Mouse (Mus musculus): ENCODE results near the gene Ccdc127. TPM values are rescaled to one million over a fixed set of nuclear protein-coding genes. Genes with fewer than 3 reads are reported as not detected.

Gene Ccdc127
- polyA plus RNA-seq, 1 experiment: 27.2 TPM

- TF ChIP-seq MYOG (IDR thresholded peaks at IDR 0.05; ENCODE audit: control insufficient read depth, extremely low read depth, insufficient read length) (no peak), MYOD1 (IDR thresholded peaks at IDR 0.05; ENCODE audit: control insufficient read depth, insufficient read length, low read depth) (no peak), CEBPB (IDR thresholded peaks at IDR 0.05; ENCODE audit: low read depth) (no peak)
- Histone ChIP-seq H3K79me3 (ENCODE audit: low read depth) (no peaks in the 10 kb centered on the region), H3K27me3 (ENCODE audit: control insufficient read depth, insufficient read depth, insufficient read length) (no peaks in the 10 kb centered on the region), H3K4me3 (ENCODE audit: insufficient read depth, poor library complexity, severe bottlenecking) (no peak overlapping the region), H3K36me3 (ENCODE audit: control insufficient read depth, insufficient read depth) (peaks cover 87% of the 10 kb centered on the region), H3K79me2 (ENCODE audit: control insufficient read depth, insufficient read depth) (no peaks in the 10 kb centered on the region), H3ac (ENCODE audit: control insufficient read depth, insufficient read length, low read depth) (no peak overlapping the region)
Observed at GRCm38 (mm10) chr13:74305780-74306179, 44.3 kb upstream of the Ccdc127 start.

- H3K27me3 ChIP-seq (ENCODE audit: control insufficient read depth, insufficient read depth, insufficient read length): no peaks in the 10 kb centered on the region
- H3K79me3 ChIP-seq (ENCODE audit: low read depth): peaks cover 29% of the 10 kb centered on the region
- TF ChIP-seq FOSL1 (IDR thresholded peaks at IDR 0.05; ENCODE audit: insufficient read depth, low read length, poor library complexity, severe bottlenecking) (no peak), CTCF (IDR thresholded peaks at IDR 0.05; ENCODE audit: control insufficient read depth, insufficient read depth, insufficient read length) (no peak), MAX (IDR thresholded peaks at IDR 0.05) (no peak), MYOD1 (IDR thresholded peaks at IDR 0.05; ENCODE audit: control insufficient read depth, insufficient read length, low read depth) (no peak), USF1 (IDR thresholded peaks at IDR 0.05; ENCODE audit: low read depth) (no peak), CEBPB (IDR thresholded peaks at IDR 0.05; ENCODE audit: low read depth) (no peak), MYOG (IDR thresholded peaks at IDR 0.05; ENCODE audit: control insufficient read depth, extremely low read depth, insufficient read length) (no peak)
- H3K36me3 ChIP-seq (ENCODE audit: control insufficient read depth, insufficient read depth): peaks cover 32% of the 10 kb centered on the region
- H3ac ChIP-seq (ENCODE audit: control insufficient read depth, insufficient read length, low read depth): no peak overlapping the region
- no peak overlapping the region for H3K4me3 ChIP-seq (ENCODE audit: insufficient read depth, poor library complexity, severe bottlenecking)
- H3K79me2 ChIP-seq (ENCODE audit: control insufficient read depth, insufficient read depth): peaks cover 47% of the 10 kb centered on the region
Observed at GRCm38 (mm10) chr13:74314616-74315015, 35.5 kb upstream of the Ccdc127 start.

GRCm38 (mm10) chr13:74316386-74316785 lies 33.7 kb upstream of the Ccdc127 start:
- peak overlapping the region; percentile 90 for H3K4me3 ChIP-seq (ENCODE audit: insufficient read depth, poor library complexity, severe bottlenecking)
- TF ChIP-seq MAX (IDR thresholded peaks at IDR 0.05): no peak
- TF ChIP-seq CTCF (IDR thresholded peaks at IDR 0.05; ENCODE audit: control insufficient read depth, insufficient read depth, insufficient read length): no peak
- no peak for TF ChIP-seq CEBPB (IDR thresholded peaks at IDR 0.05; ENCODE audit: low read depth)
- TF ChIP-seq FOSL1 (IDR thresholded peaks at IDR 0.05; ENCODE audit: insufficient read depth, low read length, poor library complexity, severe bottlenecking): no peak
- no peak for TF ChIP-seq USF1 (IDR thresholded peaks at IDR 0.05; ENCODE audit: low read depth)
- TF ChIP-seq MYOD1 (IDR thresholded peaks at IDR 0.05; ENCODE audit: control insufficient read depth, insufficient read length, low read depth): no peak
- no peak for TF ChIP-seq MYOG (IDR thresholded peaks at IDR 0.05; ENCODE audit: control insufficient read depth, extremely low read depth, insufficient read length)
- no peaks in the 10 kb centered on the region for H3K27me3 ChIP-seq (ENCODE audit: control insufficient read depth, insufficient read depth, insufficient read length)
- peaks cover 47% of the 10 kb centered on the region for H3K79me2 ChIP-seq (ENCODE audit: control insufficient read depth, insufficient read depth)
- H3ac ChIP-seq (ENCODE audit: control insufficient read depth, insufficient read length, low read depth): peak overlapping the region; percentile 97
- H3K36me3 ChIP-seq (ENCODE audit: control insufficient read depth, insufficient read depth): peaks cover 35% of the 10 kb centered on the region
- H3K79me3 ChIP-seq (ENCODE audit: low read depth): peaks cover 29% of the 10 kb centered on the region

GRCm38 (mm10) chr13:74316789-74317169 lies 33.3 kb upstream of the Ccdc127 start:
- TF ChIP-seq MYOG (IDR thresholded peaks at IDR 0.05; ENCODE audit: control insufficient read depth, extremely low read depth, insufficient read length) (no peak), USF1 (IDR thresholded peaks at IDR 0.05; ENCODE audit: low read depth) (no peak), FOSL1 (IDR thresholded peaks at IDR 0.05; ENCODE audit: insufficient read depth, low read length, poor library complexity, severe bottlenecking) (no peak), MYOD1 (IDR thresholded peaks at IDR 0.05; ENCODE audit: control insufficient read depth, insufficient read length, low read depth) (no peak), MAX (IDR thresholded peaks at IDR 0.05) (no peak), CEBPB (IDR thresholded peaks at IDR 0.05; ENCODE audit: low read depth) (no peak)
- peak overlapping the region; percentile 97 for H3ac ChIP-seq (ENCODE audit: control insufficient read depth, insufficient read length, low read depth)
- peaks cover 36% of the 10 kb centered on the region for H3K36me3 ChIP-seq (ENCODE audit: control insufficient read depth, insufficient read depth)
- peaks cover 47% of the 10 kb centered on the region for H3K79me2 ChIP-seq (ENCODE audit: control insufficient read depth, insufficient read depth)
- no peaks in the 10 kb centered on the region for H3K27me3 ChIP-seq (ENCODE audit: control insufficient read depth, insufficient read depth, insufficient read length)
- H3K79me3 ChIP-seq (ENCODE audit: low read depth): peaks cover 29% of the 10 kb centered on the region
- peak overlapping the region; percentile 90 for H3K4me3 ChIP-seq (ENCODE audit: insufficient read depth, poor library complexity, severe bottlenecking)

GRCm38 (mm10) chr13:74317170-74317849 lies 32.8 kb upstream of the Ccdc127 start, which contains the start of gene Pdcd6:
Pdcd6 (minus strand) TSS chr13:74317580.
- H3K79me2 ChIP-seq (ENCODE audit: control insufficient read depth, insufficient read depth): peaks cover 46% of the 10 kb centered on the region
- H3K79me3 ChIP-seq (ENCODE audit: low read depth): peaks cover 29% of the 10 kb centered on the region
- H3K36me3 ChIP-seq (ENCODE audit: control insufficient read depth, insufficient read depth): peaks cover 42% of the 10 kb centered on the region
- TF ChIP-seq CTCF (IDR thresholded peaks at IDR 0.05; ENCODE audit: control insufficient read depth, insufficient read depth, insufficient read length) (no peak), USF1 (IDR thresholded peaks at IDR 0.05; ENCODE audit: low read depth) (no peak), MYOG (IDR thresholded peaks at IDR 0.05; ENCODE audit: control insufficient read depth, extremely low read depth, insufficient read length) (no peak), FOSL1 (IDR thresholded peaks at IDR 0.05; ENCODE audit: insufficient read depth, low read length, poor library complexity, severe bottlenecking) (no peak), MYOD1 (IDR thresholded peaks at IDR 0.05; ENCODE audit: control insufficient read depth, insufficient read length, low read depth) (no peak)
- no peaks in the 10 kb centered on the region for H3K27me3 ChIP-seq (ENCODE audit: control insufficient read depth, insufficient read depth, insufficient read length)
- H3K4me3 ChIP-seq (ENCODE audit: insufficient read depth, poor library complexity, severe bottlenecking): peak within 1 kb of the TSS; percentile 90
- peak within 1 kb of the TSS; percentile 97 for H3ac ChIP-seq (ENCODE audit: control insufficient read depth, insufficient read length, low read depth)

- Histone ChIP-seq H3K27me3 (ENCODE audit: control insufficient read depth, insufficient read depth, insufficient read length) (no peaks in the 10 kb centered on the region), H3ac (ENCODE audit: control insufficient read depth, insufficient read length, low read depth) (no peak overlapping the region), H3K4me3 (ENCODE audit: insufficient read depth, poor library complexity, severe bottlenecking) (no peak overlapping the region), H3K36me3 (ENCODE audit: control insufficient read depth, insufficient read depth) (peaks cover 82% of the 10 kb centered on the region), H3K79me2 (ENCODE audit: control insufficient read depth, insufficient read depth) (no peaks in the 10 kb centered on the region), H3K79me3 (ENCODE audit: low read depth) (no peaks in the 10 kb centered on the region)
- no peak for TF ChIP-seq MAX (IDR thresholded peaks at IDR 0.05)
- no peak for TF ChIP-seq FOSL1 (IDR thresholded peaks at IDR 0.05; ENCODE audit: insufficient read depth, low read length, poor library complexity, severe bottlenecking)
- TF ChIP-seq CEBPB (IDR thresholded peaks at IDR 0.05; ENCODE audit: low read depth): no peak
- TF ChIP-seq MYOD1 (IDR thresholded peaks at IDR 0.05; ENCODE audit: control insufficient read depth, insufficient read length, low read depth): no peak
- TF ChIP-seq MYOG (IDR thresholded peaks at IDR 0.05; ENCODE audit: control insufficient read depth, extremely low read depth, insufficient read length): no peak
- TF ChIP-seq CTCF (IDR thresholded peaks at IDR 0.05; ENCODE audit: control insufficient read depth, insufficient read depth, insufficient read length): no peak
- no peak for TF ChIP-seq USF1 (IDR thresholded peaks at IDR 0.05; ENCODE audit: low read depth)
Observed at GRCm38 (mm10) chr13:74329321-74329720, 20.8 kb upstream of the Ccdc127 start.

Data from C2C12 (cell line).